Mouse (Mus musculus) small intestine, adult 2 months (tissue): ENCODE measurements around the gene 9230112D13Rik.

ENCODE experiments used
- CTCF ChIP-seq: fragments of 200-500 bp; IDR thresholded peaks from 2 replicates; pipeline ENCODE4 v1.5.1; 2012; ENCODE audit warnings: low read depth, mild to moderate bottlenecking, control low read depth, inconsistent platforms, low read length, moderate library complexity, mixed read lengths; ENCODE audit not compliant: insufficient replicate concordance, insufficient read length; ENCODE audit errors: extremely low read depth
- POLR2A ChIP-seq: fragments of 200-500 bp; IDR thresholded peaks from 2 replicates; pipeline ENCODE4 v1.6.1; 2012; ENCODE audit warnings: low read depth, mild to moderate bottlenecking, control low read depth, inconsistent platforms, low read length, moderate library complexity

DNA sequence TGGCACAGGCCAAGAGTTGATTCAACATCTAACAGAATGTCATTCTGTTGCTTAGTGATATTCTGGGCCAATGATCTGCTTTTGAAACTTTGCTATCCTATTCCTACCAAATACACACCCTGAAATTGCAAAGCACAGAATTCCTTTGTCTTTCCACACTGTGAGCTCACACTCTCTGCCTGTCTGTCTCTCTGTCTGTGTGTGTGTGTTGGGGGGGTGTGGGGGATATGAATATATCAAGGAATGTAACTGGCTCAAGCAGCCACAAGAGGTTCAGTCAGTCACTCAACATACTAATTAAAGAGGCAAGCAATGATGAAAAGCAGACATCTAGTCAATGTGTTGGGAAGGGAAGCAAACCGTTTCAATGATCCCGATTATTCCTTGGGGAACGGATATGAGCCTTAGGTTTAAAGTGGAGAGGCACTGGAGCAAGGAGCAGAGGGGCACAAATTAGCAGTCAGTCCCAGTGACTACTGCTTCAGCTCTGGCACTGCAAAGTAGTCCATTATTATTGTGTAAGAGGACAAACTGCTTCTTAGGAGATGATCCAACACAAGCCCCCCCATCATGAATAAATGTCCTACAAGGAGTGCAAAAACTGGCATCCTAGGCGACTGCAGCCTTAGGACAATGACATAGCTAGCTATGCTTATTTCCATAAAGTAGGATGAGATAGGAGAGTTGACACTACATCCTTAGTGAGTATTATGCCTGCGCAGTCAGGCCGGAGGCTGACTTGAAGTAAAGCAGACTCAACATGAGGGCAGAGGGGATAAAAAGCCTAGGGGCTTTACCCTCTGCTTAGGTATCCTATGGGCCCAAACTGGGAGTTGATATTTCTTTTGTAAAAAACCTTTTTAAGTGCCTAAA, 38.9 kb downstream of the 9230112D13Rik start:
- TF ChIP-seq CTCF (no peak), POLR2A (no peak)
